Mouse (Mus musculus) stomach, postnatal 0 days (tissue): ENCODE measurements at regions not wholly inside any gene's neighbourhood (a gene's known extent, or its start where the extent isn't known, plus 50 kb on each side); places are given as distances from the start of the nearest gene placed in this dataset.

Source experiments
- ATAC-seq: fragments of 200-750 bp; cut with Nextera tagmentation; 2 replicates; pipeline ENCODE4 v1.8.0; 2017; ENCODE audit not compliant: low FRiP score, low TSS enrichment
- DNase-seq: peaks from one replicate; pipeline ENCODE4 v3.0.0-alpha.2; 2016; ENCODE audit warnings: low spot score
- H3K27ac ChIP-seq: fragments of 300-500 bp; sonication (generic); replicated peaks from 2 replicates; pipeline ENCODE4 v1.5.1; 2014; ENCODE audit warnings: mild to moderate bottlenecking, control low read depth
- H3K27me3 ChIP-seq: fragments of 300-500 bp; sonication (generic); 2 replicates; pipeline ENCODE4 v1.6.1; 2014; ENCODE audit warnings: low read length; ENCODE audit not compliant: control insufficient read depth, insufficient read depth
- H3K36me3 ChIP-seq: fragments of 300-500 bp; sonication (generic); 2 replicates; pipeline ENCODE4 v1.6.1; 2014; ENCODE audit warnings: low read length, mixed read lengths; ENCODE audit not compliant: control insufficient read depth, insufficient read depth
- H3K4me1 ChIP-seq: fragments of 300-500 bp; sonication (generic); replicated peaks from 2 replicates; pipeline ENCODE4 v1.6.1; 2014; ENCODE audit warnings: antibody characterized with exemption; ENCODE audit not compliant: control insufficient read depth, insufficient read depth
- H3K4me2 ChIP-seq: fragments of 300-500 bp; sonication (generic); replicated peaks from 2 replicates; pipeline ENCODE4 v1.6.1; 2014; ENCODE audit warnings: low read depth, mild to moderate bottlenecking, control low read depth, moderate library complexity
- H3K4me3 ChIP-seq: fragments of 300-500 bp; sonication (generic); 2 replicates; pipeline ENCODE4 v1.5.1; 2014; ENCODE audit warnings: low read depth, low read length, control low read depth
- H3K9ac ChIP-seq: fragments of 300-500 bp; sonication (generic); 2 replicates; pipeline ENCODE4 v1.6.1; 2014; ENCODE audit warnings: mild to moderate bottlenecking, low read length, control low read depth, mixed read lengths
- H3K9me3 ChIP-seq: fragments of 300-500 bp; sonication (generic); 2 replicates; pipeline ENCODE4 v1.6.1; 2016; ENCODE audit warnings: low read length; ENCODE audit not compliant: control insufficient read depth
- CTCF ChIP-seq: IDR thresholded peaks from 2 replicates; pipeline ENCODE4 v1.5.1; 2016; ENCODE audit warnings: antibody characterized with exemption, low read depth, mild to moderate bottlenecking, moderate library complexity
- EP300 ChIP-seq: optimal IDR thresholded peaks from 2 replicates; pipeline ENCODE3; 2016; ENCODE audit warnings: antibody characterized with exemption
- WGBS: fragments of 180-500 bp; shearing (Covaris S2); extraction: QIAGEN DNeasy Blood & Tissue Kit; methylation state at CpG from one replicate; pipeline ENCODE4 v1.1.7; 2014; 5-methylcytosine and 5-hydroxymethylcytosine counted together

GRCm38 (mm10) chr15:50563611-50564010, 3321.1 kb upstream of the Gm7489 start:
- H3K9ac ChIP-seq: no peak overlapping the region
- no peak overlapping the region for H3K4me2 ChIP-seq
- WGBS: 37% methylated on average over 3 of the region's 3 CpGs
- no peak overlapping the region for H3K27ac ChIP-seq
- no peaks in the 10 kb centered on the region for H3K9me3 ChIP-seq
- no peak for ATAC-seq
- no peaks in the 10 kb centered on the region for H3K27me3 ChIP-seq
- H3K4me3 ChIP-seq: no peak overlapping the region
- DNase-seq: no peak
- H3K4me1 ChIP-seq: no peaks in the 10 kb centered on the region
- no peaks in the 10 kb centered on the region for H3K36me3 ChIP-seq
- TF ChIP-seq CTCF (no peak), EP300 (no peak)

GRCm38 (mm10) chr15:50580811-50581210, 3303.9 kb upstream of the Gm7489 start:
- H3K4me2 ChIP-seq: no peak overlapping the region
- H3K9ac ChIP-seq: no peak overlapping the region
- whole genome bisulfite sequencing: 94% methylated on average over 5 of the region's 5 CpGs
- TF ChIP-seq CTCF: no peak
- TF ChIP-seq EP300: no peak
- H3K4me3 ChIP-seq: no peak overlapping the region
- DNase-seq (no peak), ATAC-seq (no peak)
- no peaks in the 10 kb centered on the region for H3K36me3 ChIP-seq
- H3K9me3 ChIP-seq: no peaks in the 10 kb centered on the region
- no peak overlapping the region for H3K27ac ChIP-seq
- H3K27me3 ChIP-seq: no peaks in the 10 kb centered on the region
- H3K4me1 ChIP-seq: no peaks in the 10 kb centered on the region

- H3K4me2 ChIP-seq: no peak overlapping the region
- no peak for DNase-seq
- no peaks in the 10 kb centered on the region for H3K4me1 ChIP-seq
- TF ChIP-seq EP300 (no peak), CTCF (no peak)
- no peaks in the 10 kb centered on the region for H3K9me3 ChIP-seq
- no peak overlapping the region for H3K9ac ChIP-seq
- no peak overlapping the region for H3K4me3 ChIP-seq
- H3K27me3 ChIP-seq: no peaks in the 10 kb centered on the region
- H3K27ac ChIP-seq: no peak overlapping the region
- H3K36me3 ChIP-seq: no peaks in the 10 kb centered on the region
- ATAC-seq: no peak
Observed at GRCm38 (mm10) chr15:50583951-50584350, 3300.8 kb upstream of the Gm7489 start.

GRCm38 (mm10) chr15:50585496-50585895, 3299.2 kb upstream of the Gm7489 start:
- 73% methylated on average over 6 of the region's 6 CpGs for WGBS
- TF ChIP-seq EP300 (no peak), CTCF (no peak)
- no peak overlapping the region for H3K4me3 ChIP-seq

More at GRCm38 (mm10) chr15:50585496-50585895, 3299.2 kb upstream of the Gm7489 start:
- Histone ChIP-seq H3K9me3 (no peaks in the 10 kb centered on the region), H3K27me3 (no peaks in the 10 kb centered on the region), H3K4me2 (no peak overlapping the region), H3K9ac (no peak overlapping the region), H3K27ac (no peak overlapping the region), H3K4me1 (no peaks in the 10 kb centered on the region), H3K36me3 (no peaks in the 10 kb centered on the region)
- ATAC-seq (no peak), DNase-seq (no peak)
